Mouse (Mus musculus) R1 (cell line): ENCODE results near the gene Gm10334.
"Not testable (repeated sequence)": the region's sequence is repeated elsewhere in the genome, so short reads cannot be mapped to it uniquely, and the experiment has no call there.

Source experiments
- DNase-seq: peaks from one replicate; pipeline ENCODE4 v3.0.0-alpha.2; 2018; ENCODE audit warnings: low read depth, low spot score

Gm10334 gene

DNA sequence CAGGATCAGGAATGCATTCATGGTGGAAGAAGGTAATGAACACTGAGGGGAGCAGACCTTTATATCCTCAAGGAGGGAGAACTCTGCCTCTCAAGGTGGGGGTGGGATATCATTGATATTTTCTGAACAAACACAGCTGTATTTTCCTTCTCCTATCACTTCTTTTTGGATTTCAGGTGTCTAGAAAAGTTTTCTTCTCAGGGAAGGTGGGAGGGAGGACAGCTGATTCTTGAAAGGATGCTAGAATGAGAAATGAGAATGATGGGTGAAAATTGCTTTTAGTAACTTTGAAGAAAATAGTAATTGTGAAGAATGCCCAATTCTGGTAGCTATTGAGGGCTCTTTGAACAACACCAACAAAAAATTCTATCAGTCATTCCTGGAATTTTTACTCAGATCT, at the start of gene Gm10334:
TSS of gene Gm10334 (minus strand) at position 101 of the 400 bp plus-strand sequence.
- DNase-seq, result not testable (repeated sequence)

DNA sequence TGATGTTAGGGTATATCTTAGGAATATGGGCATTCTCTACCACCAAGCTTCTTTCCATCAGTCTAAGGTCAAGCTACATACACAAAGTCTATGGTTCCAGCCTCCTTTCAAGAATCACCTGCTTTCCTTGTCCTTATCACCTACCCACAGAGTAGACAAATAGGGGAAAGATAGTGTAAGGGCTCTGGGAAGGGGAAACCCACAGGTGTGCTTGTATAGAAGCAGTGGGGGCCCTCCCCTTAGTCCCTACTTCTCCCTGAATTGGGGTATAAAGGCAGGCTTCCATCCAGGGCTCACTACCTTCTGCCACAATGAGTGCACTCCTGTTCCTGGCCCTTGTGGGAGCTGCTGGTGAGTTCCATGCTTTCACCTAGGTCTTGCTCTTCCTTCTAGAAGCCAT, 12.7 kb upstream of the Gm10334 start, which contains the start of gene Prss1:
TSS of gene Prss1 (plus strand) at position 301 of the 400 bp plus-strand sequence.
- not testable (repeated sequence) for DNase-seq

DNA sequence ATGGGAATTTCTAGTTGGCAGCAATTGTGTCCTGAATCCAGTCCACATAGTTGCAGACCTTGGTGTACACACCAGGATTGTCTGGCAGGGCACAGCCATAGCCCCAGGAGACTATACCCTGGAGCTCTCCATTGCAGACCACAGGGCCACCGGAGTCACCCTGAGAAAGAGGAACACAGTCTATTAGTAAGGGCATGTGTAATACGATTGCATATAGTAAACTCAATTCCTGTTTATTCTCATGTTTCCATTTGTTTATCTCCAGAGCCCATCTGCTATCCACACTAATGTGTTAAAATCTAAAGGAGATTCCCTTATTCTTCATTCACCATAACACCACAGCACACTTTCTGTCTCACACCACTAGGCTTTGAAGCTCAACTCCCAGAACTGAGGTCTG, 3.7 kb downstream of the Gm10334 start:
- DNase-seq, result not testable (repeated sequence)
